Mouse (Mus musculus): Measurements from ENCODE around the gene Cdkn2aipnl.

Gene Cdkn2aipnl

GRCm38 (mm10) chr11:52011011-52011410, 43.5 kb downstream of the Cdkn2aipnl start:
- no peak for DNase-seq

GRCm38 (mm10) chr11:52011541-52011940, 44.1 kb downstream of the Cdkn2aipnl start:
- DNase-seq: no peak

- peak; percentile 40 for DNase-seq
These were observed 50.8 kb downstream of the Cdkn2aipnl start for GRCm38 (mm10) chr11:52018217-52018616.

Measured in right cerebral cortex, adult 18-20 months (tissue).